Mouse (Mus musculus) urinary bladder, adult 18-20 months (tissue): ENCODE results near the gene Gm5849.
"Not testable (repeated sequence)": the region's sequence is repeated elsewhere in the genome, so short reads cannot be mapped to it uniquely, and the experiment has no call there.

Experiments
- DNase-seq, 2 experiments: peaks; one replicate each; pipeline ENCODE4 v3.0.0; 2022; ENCODE audit warnings: low spot score in 2 of 2, mixed read lengths in 2 of 2

The Gm5849 gene

DNA sequence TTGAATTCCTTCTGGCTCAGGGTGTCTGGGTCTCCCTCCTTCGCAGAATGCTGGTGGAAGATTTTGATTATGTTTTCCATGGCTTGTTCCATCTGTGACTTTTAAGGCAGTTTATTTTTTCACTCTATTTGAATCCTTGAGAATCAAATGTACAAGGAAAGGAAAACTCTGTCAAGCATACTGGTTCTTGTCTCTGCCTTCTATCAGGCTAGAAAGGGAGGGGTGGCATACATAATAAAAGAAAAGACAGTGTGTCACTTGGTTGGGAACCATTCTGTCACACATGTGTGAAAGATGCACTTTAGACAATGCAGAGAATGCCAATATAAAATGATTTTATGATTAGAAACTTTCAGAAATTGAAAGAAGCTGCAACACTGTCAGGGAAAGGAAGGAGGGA lies at the start of gene Gm5849:
Gene Gm5849 (minus strand): TSS at position 101 of the 400 bp plus-strand sequence.
- DNase-seq: not testable (repeated sequence)

DNA sequence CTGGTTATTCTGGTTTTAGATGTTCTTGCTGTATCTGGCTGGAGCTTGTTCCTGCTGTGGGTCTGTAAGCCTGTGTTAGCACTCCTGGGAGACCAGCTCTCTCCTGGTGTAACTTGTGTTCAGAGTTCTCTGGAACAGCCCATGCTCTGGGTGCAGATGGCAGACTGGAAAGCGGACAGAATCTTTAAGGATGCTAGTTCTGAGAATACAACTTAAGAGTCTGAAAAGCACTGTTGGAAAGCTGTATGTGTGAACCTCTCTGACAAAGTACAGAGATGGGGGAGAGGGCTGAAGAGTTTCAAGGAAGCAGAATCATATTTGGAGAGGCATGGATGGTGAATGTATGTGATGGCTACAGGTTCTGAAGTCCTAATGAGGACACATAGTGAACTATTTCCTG lies 28.0 kb downstream of the Gm5849 start:
- DNase-seq: no peak

DNA sequence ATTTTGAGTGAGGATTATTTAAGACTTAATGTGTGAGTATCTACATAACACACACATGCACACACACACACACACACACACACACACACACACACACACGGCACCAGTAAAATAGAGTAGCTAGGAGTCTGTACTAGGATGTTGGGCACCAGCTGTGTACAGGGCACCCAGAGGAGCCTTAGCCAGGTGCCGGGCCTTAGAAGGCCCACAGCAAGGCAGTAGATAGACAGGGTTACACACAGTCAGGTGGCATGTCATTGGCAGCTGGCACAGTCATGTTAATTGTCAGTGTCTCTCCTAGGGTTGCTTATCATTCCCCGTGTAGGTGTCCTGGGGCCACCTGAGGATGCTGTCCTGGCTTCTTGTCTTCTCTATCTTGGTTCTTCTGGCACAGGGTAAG lies 51.1 kb downstream of the Gm5849 start, which contains the start of gene Pglyrp4:
Gene Pglyrp4 (plus strand): TSS at position 301 of the 400 bp plus-strand sequence.
- no peak for DNase-seq
